10 mouse cellular contexts compared by ENCODE assay signal in genomic region chr5:44151327-44152051, GRCm38 (mm10). TPM values are rescaled to one million over a fixed set of nuclear protein-coding genes. Genes with fewer than 3 reads are reported as not detected.
DNase-seq lines count a peak whose midpoint lies in the region; ATAC-seq lines count a peak whose summit lies in the region.
"Had no signal": no experiment of that assay in that cellular context is flagged by ENCODE, and none has a peak within 500 bp of the region (broad histone marks: within the 10 kb centered on the region; RNA-seq: fewer than 3 reads in every experiment).

No protein-coding gene starts in this region.

- H3K4me2 ChIP-seq in lung, embryonic 16.5 days (ENCODE audit: low read depth, low read length): no peak overlapping the region
- H3K4me2 ChIP-seq: heart, embryonic 13.5 days had no signal

- WGBS in lung, embryonic 16.5 days: 33% methylated on average over 4 of the region's 4 CpGs

- no peaks in the 10 kb centered on the region for H3K27me3 ChIP-seq in lung, embryonic 16.5 days (ENCODE audit: control insufficient read depth, insufficient read depth, low read depth, low read length)
- H3K27me3 ChIP-seq: heart, embryonic 13.5 days had no signal

- H3K27ac ChIP-seq in lung, embryonic 16.5 days (ENCODE audit: low read length): peak overlapping the region; percentile 65
- H3K27ac ChIP-seq: heart, embryonic 13.5 days had no signal

- peaks cover 2% of the 10 kb centered on the region; the same call in 1 of the 2 replicates for H3K9me3 ChIP-seq in lung, embryonic 16.5 days (ENCODE audit: control insufficient read depth, low read length)

- no peak overlapping the region for H3K9ac ChIP-seq in lung, embryonic 16.5 days (ENCODE audit: low read length)
- H3K9ac ChIP-seq: heart, embryonic 13.5 days had no signal

- ATAC-seq in lung, embryonic 16.5 days (ENCODE audit: low read depth): peak; percentile 90

- peak; percentile 16 for DNase-seq in adrenal gland, postnatal 10 days
- no peak for DNase-seq in adrenal gland, adult 18-20 months (ENCODE audit: low spot score in 2 of 2)
- peak; percentile 27 to 52 for DNase-seq in left cerebral cortex, adult 18-20 months (ENCODE audit: low spot score in 2 of 2)
- DNase-seq in left cerebral cortex, adult 11 months (ENCODE audit: low spot score): no peak
- DNase-seq in kidney, postnatal 4 days: peak; percentile 34 to 44
- no peak for DNase-seq in spleen, adult 12 weeks (ENCODE audit: low spot score)
- DNase-seq in natural killer cell, adult 2 months (ENCODE audit: low spot score in 2 of 2): no peak

- peaks cover 6% of the 10 kb centered on the region; the same call in 1 of the 2 replicates for H3K4me1 ChIP-seq in lung, embryonic 16.5 days (replicated peaks; ENCODE audit: control insufficient read depth, insufficient read depth, low read length)
- H3K4me1 ChIP-seq: heart, embryonic 13.5 days had no signal

- H3K4me3 ChIP-seq in lung, embryonic 16.5 days (ENCODE audit: low read length): no peak overlapping the region
- H3K4me3 ChIP-seq: heart, embryonic 13.5 days; myocyte had no signal

- H3K36me3 ChIP-seq in lung, embryonic 16.5 days (ENCODE audit: control insufficient read depth, insufficient read depth, low read length): no peaks in the 10 kb centered on the region
- H3K36me3 ChIP-seq: heart, embryonic 13.5 days had no signal

RNA-seq across cellular contexts. Expression of gene Prom1, which starts 49.7 kb away (rescaled TPM):
- total RNA-seq in adrenal gland, postnatal 10 days (2021): 10 to 100 TPM; 16.4 to 19.4 TPM
- 1 to 10 TPM; 2.5 to 3.3 TPM for total RNA-seq in adrenal gland, adult 18-20 months (2021)
- 10 to 100 TPM in 1 of 2 experiments, 1 to 10 TPM in 1; 9.5 to 14.3 TPM for total RNA-seq in left cerebral cortex, adult 18-20 months (2021)
- polyA plus RNA-seq in lung, embryonic 16.5 days (2015; fragmentation: Nextera tagmentation; extraction: Ambion mirVana): 41.4 and 43.7 TPM in 2 replicates
- polyA plus RNA-seq: myocyte had no signal

Comparison
In these comparisons a context has a peak if more than half of its experiments do, and no peak if none do; other contexts are left out.
1. DNase-seq: peak in adrenal gland, postnatal 10 days (single experiment), left cerebral cortex, adult 18-20 months (2 of 2) and kidney, postnatal 4 days (2 of 2); none in adrenal gland, adult 18-20 months (0 of 2), left cerebral cortex, adult 11 months (single experiment), spleen, adult 12 weeks (single experiment) and natural killer cell, adult 2 months (0 of 2).